Mouse (Mus musculus) liver, embryonic 12.5 days (tissue): ENCODE results near the gene Il2rb. TPM values are rescaled to one million over a fixed set of nuclear protein-coding genes. Genes with fewer than 3 reads are reported as not detected.

Experiments
- ATAC-seq: fragments of 200-750 bp; cut with Nextera tagmentation; 2 replicates; pipeline ENCODE4 v1.8.0; 2017; ENCODE audit warnings: moderate number of reproducible peaks, mild to moderate bottlenecking, moderate library complexity
- H3K27ac ChIP-seq: fragments of 300-500 bp; sonication (generic); 2 replicates; pipeline ENCODE4 v1.5.1; 2016; ENCODE audit warnings: mild to moderate bottlenecking
- H3K27me3 ChIP-seq: fragments of 300-500 bp; sonication (generic); replicated peaks from 2 replicates; pipeline ENCODE4 v1.6.1; 2016; ENCODE audit warnings: mild to moderate bottlenecking, moderate library complexity
- H3K36me3 ChIP-seq: fragments of 300-500 bp; sonication (generic); 2 replicates; pipeline ENCODE4 v1.6.1; 2016; ENCODE audit warnings: mild to moderate bottlenecking, moderate library complexity
- H3K4me1 ChIP-seq: fragments of 300-500 bp; sonication (generic); 2 replicates; pipeline ENCODE4 v1.6.1; 2016
- H3K4me2 ChIP-seq: fragments of 300-500 bp; sonication (generic); 2 replicates; pipeline ENCODE4 v1.6.1; 2016; ENCODE audit warnings: mild to moderate bottlenecking, moderate library complexity
- H3K4me3 ChIP-seq: fragments of 300-500 bp; sonication (generic); 2 replicates; pipeline ENCODE4 v1.5.1; 2016; ENCODE audit warnings: mild to moderate bottlenecking, moderate library complexity
- H3K9ac ChIP-seq: fragments of 300-500 bp; sonication (generic); 2 replicates; pipeline ENCODE4 v1.6.1; 2016; ENCODE audit warnings: mild to moderate bottlenecking, moderate library complexity
- H3K9me3 ChIP-seq: fragments of 300-500 bp; sonication (generic); replicated peaks from 2 replicates; pipeline ENCODE4 v1.6.1; 2016; ENCODE audit warnings: mild to moderate bottlenecking, moderate library complexity
- WGBS: fragments of 180-500 bp; shearing (Covaris S2); methylation state at CpG from one replicate; pipeline ENCODE4 v1.1.7; 2016; ENCODE audit not compliant: insufficient replicate concordance; 5-methylcytosine and 5-hydroxymethylcytosine counted together
- polyA plus RNA-seq: library from polyadenylated mRNA; unstranded; fragments of >200 nt; fragmentation: Nextera tagmentation; extraction: Ambion mirVana; gene quantifications from 2 replicates; pipeline ENCODE4 v1.2.1, GENCODE M21; 2016

The Il2rb gene
- polyA plus RNA-seq, 1 experiment from 2014 or later = 0.15 TPM

DNA sequence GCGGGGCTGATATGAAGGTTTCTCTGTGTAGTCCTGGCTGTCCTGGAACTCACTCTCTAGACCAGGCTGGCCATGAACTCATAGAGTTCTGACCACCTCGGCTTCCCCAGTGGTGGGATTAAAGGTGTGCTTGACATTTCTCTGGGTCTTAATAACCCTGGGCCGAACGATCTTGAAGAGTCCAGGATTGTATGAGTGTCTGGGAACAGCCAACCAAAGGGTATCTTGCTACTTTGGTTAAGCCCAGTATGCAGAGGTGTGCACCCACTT lies 36.3 kb upstream of the Il2rb start:
- H3K9ac ChIP-seq = no peak overlapping the region
- no peak for ATAC-seq

DNA sequence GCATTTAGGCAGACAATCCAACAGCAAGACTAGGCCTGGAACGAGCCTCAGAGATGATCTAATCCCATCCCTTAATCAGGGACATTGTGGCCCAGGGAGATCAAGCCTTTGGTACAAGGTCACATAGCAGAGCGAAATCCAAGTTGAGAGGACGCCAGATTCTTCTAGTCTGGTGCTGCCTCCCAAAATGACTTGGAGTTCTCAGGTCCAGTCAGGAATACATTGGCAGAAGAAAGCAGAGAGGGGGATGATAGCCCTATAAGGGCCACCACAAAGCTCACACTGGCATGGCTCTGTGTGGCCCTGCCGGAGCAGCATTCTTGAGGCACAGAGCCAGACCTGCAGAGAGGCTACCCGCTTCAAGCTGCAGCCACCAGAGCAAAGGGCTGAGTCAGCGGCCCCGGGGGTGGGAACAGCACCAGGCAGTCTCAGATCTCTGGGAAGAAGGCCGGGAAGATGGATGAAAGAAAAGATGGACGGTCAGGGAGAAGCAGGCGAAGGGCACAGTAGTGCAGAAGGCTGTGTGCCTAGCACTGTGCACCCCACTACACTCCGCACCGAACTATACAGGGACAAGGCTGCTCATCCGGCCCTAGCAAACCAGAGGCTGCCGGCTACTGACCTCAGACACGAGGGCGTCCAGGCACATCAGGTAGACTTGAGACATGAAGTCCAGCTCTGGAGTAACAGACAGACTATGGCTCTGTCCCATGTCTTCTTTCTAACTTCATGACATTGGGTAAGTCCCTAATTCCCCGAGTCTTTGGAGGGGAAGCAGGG lies 35.8 kb upstream of the Il2rb start, which contains the start of gene C1qtnf6:
Gene C1qtnf6, minus strand, starts transcription at position 746 of the 780 bp plus-strand sequence.
- ATAC-seq = no peak
- peak within 1 kb of the TSS; percentile 22 for H3K4me3 ChIP-seq
- H3K4me2 ChIP-seq = peak within 1 kb of the TSS; percentile 54
- H3K27me3 ChIP-seq = peaks cover 24% of the 10 kb centered on the region
- 60% methylated on average over 17 of the region's 17 CpGs for WGBS
- H3K9me3 ChIP-seq = no peaks in the 10 kb centered on the region
- peak within 1 kb of the TSS; percentile 45; the same call in 1 of the 2 replicates for H3K27ac ChIP-seq
- no peaks in the 10 kb centered on the region for H3K36me3 ChIP-seq
- H3K9ac ChIP-seq = peak within 1 kb of the TSS; percentile 25; the same call in 1 of the 2 replicates
- H3K4me1 ChIP-seq = peaks cover 51% of the 10 kb centered on the region

More for the DNA sequence above, 36.3 kb upstream of the Il2rb start:
- Histone ChIP-seq H3K4me1 (peaks cover 56% of the 10 kb centered on the region), H3K36me3 (no peaks in the 10 kb centered on the region), H3K27me3 (peaks cover 27% of the 10 kb centered on the region), H3K27ac (no peak overlapping the region), H3K4me3 (no peak overlapping the region), H3K4me2 (peak overlapping the region; percentile 54), H3K9me3 (no peaks in the 10 kb centered on the region)
- 56% methylated on average over 4 of the region's 4 CpGs for WGBS

GRCm38 (mm10) chr15:78530141-78530540 lies 35.1 kb upstream of the Il2rb start:
- Histone ChIP-seq H3K4me3 (no peak overlapping the region), H3K27ac (no peak overlapping the region), H3K27me3 (peaks cover 24% of the 10 kb centered on the region), H3K36me3 (no peaks in the 10 kb centered on the region), H3K4me1 (peaks cover 51% of the 10 kb centered on the region), H3K9ac (no peak overlapping the region), H3K4me2 (no peak overlapping the region), H3K9me3 (no peaks in the 10 kb centered on the region)
- WGBS = 47% methylated on average over 3 of the region's 3 CpGs
- no peak for ATAC-seq

DNA sequence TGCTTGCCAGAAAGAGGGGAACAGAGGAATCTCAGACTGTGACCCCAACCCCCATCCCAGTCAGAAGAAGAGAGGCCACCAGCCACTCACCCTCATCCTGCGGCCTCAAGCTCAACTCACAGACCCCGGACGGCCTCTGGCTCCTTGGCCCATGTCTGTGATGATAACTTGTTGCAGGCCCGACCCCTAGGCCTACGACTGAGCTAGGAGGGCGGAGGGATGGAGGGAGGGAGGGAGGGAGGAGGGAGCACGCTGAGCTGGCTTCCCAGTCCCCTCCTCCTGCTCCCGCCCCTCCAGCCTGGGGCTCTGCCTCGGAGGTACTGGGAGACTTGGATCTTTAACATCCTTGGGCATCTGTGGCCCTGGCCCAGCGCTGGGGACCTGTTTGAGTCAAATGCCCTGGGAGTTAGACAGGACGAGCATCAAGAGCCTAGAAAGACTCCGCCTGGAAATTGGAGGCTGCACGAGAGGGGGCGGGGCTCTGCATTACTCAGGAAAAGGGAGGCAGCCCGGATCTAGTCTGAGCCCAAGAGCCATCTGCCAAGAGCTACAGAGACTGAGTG lies 34.4 kb upstream of the Il2rb start:
- Histone ChIP-seq H3K27ac (peak overlapping the region; percentile 62), H3K4me2 (peak overlapping the region; percentile 56), H3K27me3 (peaks cover 24% of the 10 kb centered on the region), H3K9ac (no peak overlapping the region), H3K4me3 (peak overlapping the region; percentile 34), H3K36me3 (no peaks in the 10 kb centered on the region), H3K9me3 (no peaks in the 10 kb centered on the region), H3K4me1 (peaks cover 51% of the 10 kb centered on the region)
- ATAC-seq = no peak; the same call in 1 of the 2 replicates
- WGBS = 8% methylated on average over 15 of the region's 15 CpGs

DNA sequence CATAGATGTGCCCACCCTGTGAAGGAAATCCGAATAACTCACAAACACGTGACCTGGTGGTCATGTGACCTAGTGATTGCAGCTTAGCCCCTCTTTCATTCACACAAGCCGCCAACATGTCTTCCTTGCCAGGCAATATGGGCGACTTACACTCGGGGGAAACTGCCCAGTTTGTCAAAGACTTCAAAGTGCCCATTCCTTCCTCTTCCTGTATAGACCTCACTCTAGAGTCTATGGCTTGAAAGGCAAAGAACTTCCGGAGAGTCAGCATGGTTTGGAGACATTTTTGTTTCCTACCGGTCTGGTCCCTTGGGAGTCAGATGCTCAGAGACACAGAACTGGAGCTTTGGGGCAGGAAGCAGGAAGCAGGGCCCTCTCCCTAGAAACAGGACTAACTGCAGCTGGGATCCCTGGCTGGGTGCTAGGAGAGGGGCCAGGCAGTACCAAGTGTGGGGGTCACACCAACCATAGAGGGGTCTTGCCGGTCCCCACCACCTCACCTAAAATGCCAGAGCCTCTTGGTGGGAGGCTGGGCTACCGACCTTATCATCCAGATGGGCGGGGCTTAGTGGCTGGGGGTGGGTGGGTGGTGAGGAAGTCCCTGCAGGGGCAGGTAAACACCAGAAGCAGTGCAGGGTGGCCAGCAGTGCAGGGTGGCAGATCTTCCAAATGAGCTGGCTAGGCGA lies 33.8 kb upstream of the Il2rb start:
- Histone ChIP-seq H3K4me2 (peak overlapping the region; percentile 56), H3K9me3 (no peaks in the 10 kb centered on the region), H3K27ac (peak overlapping the region; percentile 62), H3K9ac (peak overlapping the region; percentile 22; the same call in 1 of the 2 replicates), H3K27me3 (peaks cover 23% of the 10 kb centered on the region), H3K4me1 (peaks cover 51% of the 10 kb centered on the region), H3K36me3 (no peaks in the 10 kb centered on the region), H3K4me3 (peak overlapping the region; percentile 34)
- ATAC-seq = no peak
- WGBS = 25% methylated on average over 11 of the region's 11 CpGs

DNA sequence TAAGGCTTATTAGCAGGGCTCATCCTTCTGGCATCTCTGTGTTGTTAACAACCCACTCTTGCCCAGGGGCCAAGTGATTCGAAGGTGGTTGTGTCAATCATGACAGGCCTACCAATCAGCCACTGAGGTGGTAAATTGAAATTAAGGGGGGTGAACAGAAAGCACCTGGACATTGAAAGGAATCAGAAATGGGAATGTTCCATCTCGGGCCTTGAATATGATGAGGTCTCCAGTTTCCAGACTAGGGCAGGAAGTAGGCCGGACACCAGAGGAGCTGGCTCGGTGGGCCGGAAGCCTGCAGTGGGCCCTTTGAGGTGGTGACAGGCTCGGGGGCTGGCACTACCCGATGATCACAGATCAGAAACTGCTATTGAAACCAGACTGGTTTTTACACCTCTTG lies 32.9 kb upstream of the Il2rb start:
- Histone ChIP-seq H3K4me2 (no peak overlapping the region), H3K4me3 (no peak overlapping the region), H3K27me3 (peaks cover 20% of the 10 kb centered on the region), H3K36me3 (no peaks in the 10 kb centered on the region), H3K27ac (no peak overlapping the region), H3K9me3 (no peaks in the 10 kb centered on the region), H3K9ac (no peak overlapping the region), H3K4me1 (peaks cover 44% of the 10 kb centered on the region)
- WGBS = 54% methylated on average over 7 of the region's 7 CpGs
- no peak for ATAC-seq

DNA sequence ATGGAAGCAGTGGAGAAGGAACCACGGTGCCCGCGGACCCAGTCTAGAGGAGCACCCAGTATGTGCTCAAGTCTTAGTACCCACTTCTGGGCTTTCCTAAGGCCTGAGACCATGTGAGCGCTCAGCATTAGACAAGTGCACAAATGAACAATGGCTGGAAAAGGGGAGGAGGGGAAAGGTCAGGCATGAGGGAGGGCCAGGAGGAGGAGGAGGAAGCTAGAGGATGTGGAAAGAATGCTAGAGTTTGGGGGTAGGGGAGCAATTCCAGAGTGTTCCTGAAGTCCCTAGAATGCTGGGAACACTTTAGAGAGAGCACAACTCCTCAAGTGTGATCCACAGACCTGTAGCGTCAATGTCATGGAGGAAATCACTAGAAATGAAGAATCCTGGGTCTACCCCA lies 29.1 kb upstream of the Il2rb start:
- no peaks in the 10 kb centered on the region for H3K9me3 ChIP-seq
- 85% methylated on average over 5 of the region's 5 CpGs for WGBS
- no peak overlapping the region for H3K4me3 ChIP-seq
- H3K27me3 ChIP-seq = no peaks in the 10 kb centered on the region
- no peak overlapping the region for H3K4me2 ChIP-seq
- no peak overlapping the region for H3K9ac ChIP-seq
- H3K36me3 ChIP-seq = no peaks in the 10 kb centered on the region
- H3K4me1 ChIP-seq = peaks cover 13% of the 10 kb centered on the region
- H3K27ac ChIP-seq = no peak overlapping the region
- ATAC-seq = no peak

DNA sequence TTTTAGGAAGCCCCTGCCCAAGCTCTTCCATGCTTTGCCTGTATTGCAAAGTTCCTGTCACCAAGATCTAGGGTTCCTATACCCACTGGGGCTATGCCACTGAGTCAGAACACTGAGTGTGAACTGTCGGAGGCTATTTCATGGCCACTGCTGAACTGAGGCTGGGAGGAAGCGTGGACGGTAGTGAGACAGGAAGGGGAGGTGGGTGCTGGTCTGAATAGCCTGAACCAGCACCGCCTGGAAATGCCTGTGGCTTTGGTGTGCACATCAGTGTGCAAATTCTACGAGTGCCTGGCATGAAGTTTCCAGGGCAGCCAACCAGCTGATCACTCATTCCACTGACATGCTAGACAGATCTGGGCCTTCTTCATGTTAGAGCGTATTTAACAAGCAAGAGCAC lies 26.8 kb upstream of the Il2rb start:
- no peak for ATAC-seq
- Histone ChIP-seq H3K36me3 (no peaks in the 10 kb centered on the region), H3K4me1 (no peaks in the 10 kb centered on the region; the same call in 1 of the 2 replicates), H3K9ac (no peak overlapping the region), H3K27ac (no peak overlapping the region), H3K4me2 (no peak overlapping the region), H3K4me3 (no peak overlapping the region), H3K9me3 (no peaks in the 10 kb centered on the region), H3K27me3 (no peaks in the 10 kb centered on the region)
- WGBS = 44% methylated on average over 6 of the region's 6 CpGs

DNA sequence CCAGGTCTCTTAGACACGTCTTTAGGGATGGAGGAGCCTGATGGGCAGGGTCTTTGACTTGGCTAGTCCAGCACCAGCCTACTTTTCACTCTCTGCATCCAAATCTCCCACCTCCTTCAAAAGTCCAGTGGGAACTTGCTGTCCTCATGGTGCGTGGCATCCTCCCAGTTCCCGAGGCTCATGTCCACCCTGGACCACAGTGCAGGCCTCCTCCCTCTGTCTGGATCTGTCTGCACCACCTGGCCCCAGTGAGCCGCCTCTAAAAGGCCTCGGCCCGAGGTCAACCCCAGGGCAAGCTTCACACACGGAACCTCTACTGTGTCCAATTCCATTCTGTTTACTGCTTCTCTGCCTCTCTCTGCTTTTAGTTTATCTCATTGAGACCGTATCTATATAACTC lies 26.3 kb upstream of the Il2rb start:
- Histone ChIP-seq H3K9ac (no peak overlapping the region), H3K9me3 (no peaks in the 10 kb centered on the region)
- 62% methylated on average over 8 of the region's 8 CpGs for WGBS

GRCm38 (mm10) chr15:78520112-78520715 lies 25.1 kb upstream of the Il2rb start:
- no peak overlapping the region for H3K27ac ChIP-seq
- 46% methylated on average over 13 of the region's 13 CpGs for WGBS

More for the DNA sequence above, 26.3 kb upstream of the Il2rb start:
- Histone ChIP-seq H3K4me2 (no peak overlapping the region), H3K36me3 (no peaks in the 10 kb centered on the region), H3K4me3 (no peak overlapping the region), H3K27ac (no peak overlapping the region), H3K4me1 (no peaks in the 10 kb centered on the region; the same call in 1 of the 2 replicates), H3K27me3 (no peaks in the 10 kb centered on the region)
- ATAC-seq = no peak

DNA sequence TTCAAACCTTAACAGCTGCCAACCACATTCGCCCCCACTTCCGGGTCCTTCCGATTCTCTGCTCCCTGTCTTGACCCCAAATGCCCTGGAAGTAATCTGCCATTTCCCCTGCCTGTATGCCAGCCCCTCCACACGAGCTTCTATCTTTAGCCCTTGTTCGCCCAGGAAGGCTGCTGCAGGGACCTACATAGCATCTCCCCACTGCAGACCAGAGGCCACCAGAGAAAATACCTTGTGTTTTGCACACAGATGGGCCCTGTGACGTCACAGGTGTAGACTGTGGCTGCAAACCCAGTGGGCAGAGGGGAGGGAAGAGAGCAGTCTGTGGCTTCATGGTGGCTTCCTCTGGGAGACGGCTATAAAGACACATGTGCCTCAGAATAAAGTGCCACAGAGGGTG lies 23.1 kb upstream of the Il2rb start:
- Histone ChIP-seq H3K9ac (no peak overlapping the region), H3K27ac (no peak overlapping the region), H3K4me3 (no peak overlapping the region), H3K36me3 (no peaks in the 10 kb centered on the region), H3K4me1 (0 out of 2 replicates have a peak, but pooled peaks cover 5% of the 10 kb centered on the region), H3K4me2 (no peak overlapping the region), H3K9me3 (no peaks in the 10 kb centered on the region), H3K27me3 (no peaks in the 10 kb centered on the region)
- ATAC-seq = no peak
- 55% methylated on average over 7 of the region's 7 CpGs for WGBS

More at GRCm38 (mm10) chr15:78520112-78520715, 25.1 kb upstream of the Il2rb start:
- no peaks in the 10 kb centered on the region for H3K27me3 ChIP-seq
- H3K9me3 ChIP-seq = no peaks in the 10 kb centered on the region
- H3K4me3 ChIP-seq = no peak overlapping the region
- no peaks in the 10 kb centered on the region for H3K36me3 ChIP-seq
- ATAC-seq = no peak
- no peak overlapping the region for H3K9ac ChIP-seq
- H3K4me1 ChIP-seq = no peaks in the 10 kb centered on the region
- no peak overlapping the region for H3K4me2 ChIP-seq

GRCm38 (mm10) chr15:78515759-78516158 lies 20.7 kb upstream of the Il2rb start:
- H3K4me2 ChIP-seq = no peak overlapping the region
- H3K27me3 ChIP-seq = no peaks in the 10 kb centered on the region
- H3K4me1 ChIP-seq = peaks cover 17% of the 10 kb centered on the region
- ATAC-seq = no peak
- 30% methylated on average over 6 of the region's 6 CpGs for WGBS
- H3K9ac ChIP-seq = no peak overlapping the region
- H3K4me3 ChIP-seq = no peak overlapping the region
- no peak overlapping the region for H3K27ac ChIP-seq
- H3K9me3 ChIP-seq = no peaks in the 10 kb centered on the region
- no peaks in the 10 kb centered on the region for H3K36me3 ChIP-seq
